Mouse (Mus musculus): ENCODE data around the gene Parp4.

Parp4 gene

GRCm38 (mm10) chr14:56575416-56575815 lies at the start of gene Parp4, which contains the start of gene Cenpj:
Parp4 (plus strand) TSS chr14:56575619.
Cenpj (minus strand) TSS chr14:56575425.
- peak; percentile 92 for DNase-seq (ENCODE audit: low read depth, low spot score)

- no peak for DNase-seq (ENCODE audit: low read depth, low spot score)
Measured at GRCm38 (mm10) chr14:56530788-56531187, 44.6 kb upstream of the Parp4 start.

GRCm38 (mm10) chr14:56544946-56545345 lies 30.5 kb upstream of the Parp4 start:
- DNase-seq (ENCODE audit: low read depth, low spot score) = no peak

- DNase-seq (ENCODE audit: low read depth, low spot score) = no peak
Measured at GRCm38 (mm10) chr14:56545491-56545890, 29.9 kb upstream of the Parp4 start.

GRCm38 (mm10) chr14:56550960-56551359 lies 24.5 kb upstream of the Parp4 start:
- DNase-seq (ENCODE audit: low read depth, low spot score) = no peak

- DNase-seq (ENCODE audit: low read depth, low spot score) = peak; percentile 66
Measured at GRCm38 (mm10) chr14:56552924-56553323, 22.5 kb upstream of the Parp4 start.

- DNase-seq (ENCODE audit: low read depth, low spot score) = peak; percentile 72
Measured at GRCm38 (mm10) chr14:56553331-56553730, 22.1 kb upstream of the Parp4 start.

- DNase-seq (ENCODE audit: low read depth, low spot score) = no peak
Measured at GRCm38 (mm10) chr14:56554716-56555115, 20.7 kb upstream of the Parp4 start.

- no peak for DNase-seq (ENCODE audit: low read depth, low spot score)
Measured at GRCm38 (mm10) chr14:56559134-56559533, 16.3 kb upstream of the Parp4 start.

- DNase-seq (ENCODE audit: low read depth, low spot score) = no peak
Measured at GRCm38 (mm10) chr14:56567476-56567875, 7.9 kb upstream of the Parp4 start.

GRCm38 (mm10) chr14:56569041-56569440 lies 6.4 kb upstream of the Parp4 start:
- no peak for DNase-seq (ENCODE audit: low read depth, low spot score)

GRCm38 (mm10) chr14:56571310-56572093 lies 3.9 kb upstream of the Parp4 start:
- peak; percentile 98 for DNase-seq (ENCODE audit: low read depth, low spot score)

GRCm38 (mm10) chr14:56572546-56572945 lies 2.9 kb upstream of the Parp4 start:
- DNase-seq (ENCODE audit: low read depth, low spot score) = no peak

- peak; percentile 61 for DNase-seq (ENCODE audit: low read depth, low spot score)
Measured at GRCm38 (mm10) chr14:56575969-56576901, 816 bp downstream of the Parp4 start.

GRCm38 (mm10) chr14:56579011-56579410 lies 3.6 kb downstream of the Parp4 start:
- no peak for DNase-seq (ENCODE audit: low read depth, low spot score)

- peak; percentile 87 for DNase-seq (ENCODE audit: low read depth, low spot score)
Measured at GRCm38 (mm10) chr14:56581117-56581516, 5.7 kb downstream of the Parp4 start.

GRCm38 (mm10) chr14:56582294-56582693 lies 6.9 kb downstream of the Parp4 start:
- DNase-seq (ENCODE audit: low read depth, low spot score) = no peak

- DNase-seq (ENCODE audit: low read depth, low spot score) = no peak
Measured at GRCm38 (mm10) chr14:56592191-56592590, 16.8 kb downstream of the Parp4 start.

GRCm38 (mm10) chr14:56594811-56595210 lies 19.4 kb downstream of the Parp4 start:
- no peak for DNase-seq (ENCODE audit: low read depth, low spot score)

GRCm38 (mm10) chr14:56598759-56599158 lies 23.3 kb downstream of the Parp4 start:
- peak; percentile 66 for DNase-seq (ENCODE audit: low read depth, low spot score)

GRCm38 (mm10) chr14:56602069-56602468 lies 26.6 kb downstream of the Parp4 start:
- DNase-seq (ENCODE audit: low read depth, low spot score) = no peak

- no peak for DNase-seq (ENCODE audit: low read depth, low spot score)
Measured at GRCm38 (mm10) chr14:56604438-56604837, 29.0 kb downstream of the Parp4 start.
